Mouse (Mus musculus) kidney, embryonic 14.5 days (tissue): ENCODE results near the gene Ablim1. TPM values are rescaled to one million over a fixed set of nuclear protein-coding genes. Genes with fewer than 3 reads are reported as not detected.

Experiments used
- ATAC-seq: fragments of 200-750 bp; cut with Nextera tagmentation; 2 replicates; pipeline ENCODE4 v1.8.0; 2017; ENCODE audit warnings: moderate number of reproducible peaks, mild to moderate bottlenecking, moderate TSS enrichment, moderate library complexity; ENCODE audit not compliant: low FRiP score, low TSS enrichment
- H3K27ac ChIP-seq: fragments of 300-500 bp; sonication (generic); 2 replicates; pipeline ENCODE4 v1.5.1; 2014; ENCODE audit warnings: low read depth, mild to moderate bottlenecking, low read length, moderate library complexity, mixed read lengths
- H3K27me3 ChIP-seq: fragments of 300-500 bp; sonication (generic); 2 replicates; pipeline ENCODE4 v1.6.1; 2014; ENCODE audit warnings: mild to moderate bottlenecking, low read length; ENCODE audit not compliant: control insufficient read depth, insufficient read depth
- H3K36me3 ChIP-seq: fragments of 300-500 bp; sonication (generic); 2 replicates; pipeline ENCODE4 v1.6.1; 2014; ENCODE audit warnings: low read length, mixed read lengths; ENCODE audit not compliant: control insufficient read depth, insufficient read depth
- H3K4me1 ChIP-seq: fragments of 300-500 bp; sonication (generic); 2 replicates; pipeline ENCODE4 v1.6.1; 2014; ENCODE audit warnings: low read length, mixed read lengths; ENCODE audit not compliant: control insufficient read depth, insufficient read depth
- H3K4me2 ChIP-seq: fragments of 300-500 bp; sonication (generic); replicated peaks from 2 replicates; pipeline ENCODE4 v1.6.1; 2014; ENCODE audit warnings: low read depth, mild to moderate bottlenecking, low read length
- H3K4me3 ChIP-seq: fragments of 300-500 bp; sonication (generic); 2 replicates; pipeline ENCODE4 v1.5.1; 2014; ENCODE audit warnings: mild to moderate bottlenecking, low read length
- H3K9ac ChIP-seq: fragments of 300-500 bp; sonication (generic); 2 replicates; pipeline ENCODE4 v1.6.1; 2014; ENCODE audit warnings: low read depth, mild to moderate bottlenecking, low read length, moderate library complexity
- H3K9me3 ChIP-seq: fragments of 300-500 bp; sonication (generic); 2 replicates; pipeline ENCODE4 v1.6.1; 2016; ENCODE audit warnings: low read length; ENCODE audit not compliant: control insufficient read depth
- WGBS: fragments of 180-500 bp; shearing (Covaris S2); extraction: QIAGEN DNeasy Blood & Tissue Kit; methylation state at CpG from one replicate; pipeline ENCODE4 v1.1.7; 2014; 5-methylcytosine and 5-hydroxymethylcytosine counted together
- polyA plus RNA-seq: library from polyadenylated mRNA; unstranded; fragments of >200 nt; fragmentation: Nextera tagmentation; extraction: Ambion mirVana; gene quantifications from 2 replicates; pipeline ENCODE4 v1.2.1, GENCODE M21; 2014

Gene Ablim1
- polyA plus RNA-seq, 1 experiment from 2014 or later = 36.0 TPM

DNA sequence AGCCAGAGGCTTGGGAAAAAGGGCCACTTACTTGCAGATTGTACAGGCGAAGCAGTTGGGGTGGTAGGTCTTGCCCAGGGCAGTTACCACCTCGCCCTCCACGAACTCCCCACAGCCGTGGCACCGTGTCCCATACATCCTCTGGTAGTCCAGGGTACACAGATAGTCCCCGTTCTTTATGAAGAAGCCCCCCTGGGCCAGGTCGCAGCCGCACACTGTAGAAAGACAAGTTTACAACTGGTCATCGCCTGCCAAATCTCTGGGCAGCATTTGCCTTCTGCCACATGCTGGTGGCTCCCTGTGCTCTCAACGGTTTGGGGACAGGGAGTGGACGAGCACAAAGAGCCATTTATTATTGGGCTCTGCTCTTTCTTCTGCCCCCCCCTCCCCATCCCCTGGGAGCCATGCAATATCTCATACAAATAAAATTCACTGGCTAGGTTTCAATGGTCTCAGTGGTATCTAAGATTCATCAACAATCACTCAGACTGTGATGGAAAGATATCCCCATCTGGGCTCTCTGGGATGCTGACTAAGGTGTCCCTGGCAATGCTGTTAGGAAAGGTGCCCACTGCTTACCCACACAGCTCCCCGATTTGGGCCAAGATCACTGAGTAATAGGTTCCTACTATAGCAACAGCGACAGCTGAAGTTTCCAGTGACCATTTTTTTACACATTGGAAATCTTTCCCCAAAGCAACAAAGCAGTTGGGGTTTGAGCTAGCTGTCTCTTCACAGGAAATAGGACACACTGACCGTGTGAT, 159.4 kb downstream of the Ablim1 start:
- Histone ChIP-seq H3K9ac (no peak overlapping the region), H3K4me1 (0 out of 2 replicates have a peak, but pooled peaks cover 3% of the 10 kb centered on the region), H3K9me3 (no peaks in the 10 kb centered on the region), H3K36me3 (no peaks in the 10 kb centered on the region), H3K27me3 (no peaks in the 10 kb centered on the region), H3K4me2 (no peak overlapping the region), H3K27ac (no peak overlapping the region), H3K4me3 (no peak overlapping the region)
- 80% methylated on average over 14 of the region's 14 CpGs for WGBS
- no peak for ATAC-seq

DNA sequence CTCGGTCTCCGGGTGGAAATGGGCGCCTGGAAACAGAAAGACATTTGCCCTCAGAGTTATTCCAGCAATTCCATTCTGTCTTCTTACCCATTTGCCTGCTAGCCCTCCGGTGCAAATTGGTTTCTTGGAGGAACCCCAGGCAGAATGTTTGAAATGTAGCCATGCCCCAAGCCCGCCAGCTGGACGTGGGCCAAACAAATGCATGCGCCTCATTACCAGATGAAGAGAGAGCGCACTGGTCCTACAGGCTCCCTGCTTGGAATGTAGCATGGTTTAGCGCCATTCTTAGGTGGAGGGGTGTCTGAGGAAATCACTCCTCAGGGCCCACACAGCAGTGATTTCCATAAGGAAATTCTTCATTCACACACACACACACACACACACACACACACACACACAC, 162.4 kb downstream of the Ablim1 start:
- Histone ChIP-seq H3K27me3 (no peaks in the 10 kb centered on the region), H3K27ac (no peak overlapping the region), H3K4me1 (0 out of 2 replicates have a peak, but pooled peaks cover 3% of the 10 kb centered on the region), H3K4me2 (no peak overlapping the region), H3K4me3 (no peak overlapping the region), H3K9ac (no peak overlapping the region), H3K36me3 (no peaks in the 10 kb centered on the region), H3K9me3 (no peaks in the 10 kb centered on the region)
- WGBS = 59% methylated on average over 9 of the region's 9 CpGs
- ATAC-seq = no peak

DNA sequence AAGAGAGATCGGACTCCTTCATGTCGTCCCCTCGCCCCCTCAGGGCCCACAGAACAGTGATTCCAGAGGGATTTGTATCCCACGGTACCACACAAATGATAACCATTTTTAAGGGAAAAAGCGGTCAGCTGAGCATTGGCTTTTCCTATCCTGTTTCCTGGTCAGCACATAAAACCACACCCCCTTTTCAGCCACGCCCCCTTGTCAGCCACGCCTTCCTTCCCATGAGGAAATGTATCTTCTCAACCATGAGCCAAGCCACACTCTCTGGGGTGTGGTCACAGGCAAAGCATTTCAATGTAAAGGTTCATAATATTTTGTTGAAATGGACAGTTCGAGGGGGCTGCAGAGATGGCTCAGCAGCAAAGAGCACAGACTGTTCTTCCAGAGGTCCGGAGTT, 163.2 kb downstream of the Ablim1 start:
- Histone ChIP-seq H3K9ac (no peak overlapping the region), H3K27ac (no peak overlapping the region), H3K9me3 (no peaks in the 10 kb centered on the region), H3K4me1 (peaks cover 7% of the 10 kb centered on the region; the same call in 1 of the 2 replicates), H3K4me2 (no peak overlapping the region), H3K4me3 (no peak overlapping the region), H3K36me3 (no peaks in the 10 kb centered on the region), H3K27me3 (no peaks in the 10 kb centered on the region)
- 86% methylated on average over 9 of the region's 9 CpGs for WGBS
- ATAC-seq = no peak

DNA sequence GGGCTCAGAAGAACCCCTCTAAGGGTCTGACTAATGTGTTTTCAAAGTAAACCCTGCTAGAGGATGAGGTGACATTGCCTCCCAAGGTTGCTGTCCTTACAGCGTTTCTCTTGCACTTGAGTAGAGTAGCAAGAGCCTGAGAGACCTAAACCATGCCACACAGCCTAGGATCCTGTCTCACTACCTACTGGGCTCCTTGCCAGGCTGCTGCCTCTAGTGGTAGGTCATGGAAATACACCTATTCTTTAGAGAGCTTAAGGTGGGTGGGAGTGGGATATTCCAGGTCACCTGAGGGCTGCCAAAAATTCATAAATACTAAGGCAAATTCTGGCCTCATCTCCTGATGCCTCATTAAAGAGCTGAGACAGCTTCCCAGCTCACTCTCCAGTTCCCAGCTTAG, 164.4 kb downstream of the Ablim1 start:
- Histone ChIP-seq H3K4me3 (no peak overlapping the region), H3K36me3 (no peaks in the 10 kb centered on the region), H3K9ac (no peak overlapping the region), H3K4me1 (peaks cover 9% of the 10 kb centered on the region; the same call in 1 of the 2 replicates), H3K4me2 (no peak overlapping the region), H3K27ac (no peak overlapping the region), H3K9me3 (no peaks in the 10 kb centered on the region), H3K27me3 (no peaks in the 10 kb centered on the region)
- WGBS = 43% methylated on average over 1 of the region's 1 CpGs
- ATAC-seq = 0 out of 2 replicates have a peak, but pooled peaks have one; percentile 22

DNA sequence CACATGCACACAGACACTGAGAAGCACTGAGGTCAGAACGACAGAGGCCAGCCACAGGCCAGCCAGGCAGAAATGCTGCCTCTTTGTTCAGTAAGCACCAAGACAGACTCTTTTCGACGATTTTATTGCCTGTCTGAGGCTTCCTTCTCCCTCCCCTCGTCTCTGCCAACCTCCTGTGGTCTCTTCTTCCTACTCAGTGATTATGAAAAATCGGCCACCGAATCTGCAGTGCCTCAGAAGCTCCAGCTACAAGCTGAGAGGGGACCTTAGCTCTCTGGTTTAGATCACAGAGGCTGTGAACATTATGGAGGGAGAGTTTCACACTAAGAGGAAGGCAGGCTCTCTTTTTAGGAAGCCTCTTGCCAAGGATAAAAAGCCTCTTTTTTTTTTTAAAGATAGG, 167.0 kb downstream of the Ablim1 start:
- 13% methylated on average over 6 of the region's 6 CpGs for WGBS
- no peak overlapping the region for H3K27ac ChIP-seq

DNA sequence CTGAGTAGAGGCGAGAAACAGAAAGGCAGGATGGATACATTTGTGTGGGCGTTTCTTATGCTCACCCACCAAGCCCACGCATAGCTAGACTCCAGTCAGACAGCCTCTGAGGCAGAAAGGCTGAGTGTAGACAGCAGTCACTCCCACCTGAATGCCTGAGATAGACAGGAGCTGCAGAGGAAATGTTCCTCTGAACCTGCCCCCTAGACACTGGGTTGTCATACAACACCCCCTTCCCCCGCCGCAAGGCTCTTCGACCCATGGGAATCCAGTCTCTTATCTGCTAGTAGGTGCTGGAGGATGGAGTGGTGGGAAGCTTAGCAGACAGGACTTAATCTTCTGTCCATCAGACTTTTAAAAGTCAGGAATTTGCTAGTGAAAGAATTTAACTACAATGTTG, 167.8 kb downstream of the Ablim1 start:
- Histone ChIP-seq H3K4me2 (no peak overlapping the region), H3K36me3 (no peaks in the 10 kb centered on the region), H3K27ac (no peak overlapping the region), H3K4me3 (no peak overlapping the region), H3K9me3 (no peaks in the 10 kb centered on the region), H3K27me3 (no peaks in the 10 kb centered on the region), H3K9ac (no peak overlapping the region), H3K4me1 (peaks cover 6% of the 10 kb centered on the region; the same call in 1 of the 2 replicates)
- ATAC-seq = no peak
- WGBS = 46% methylated on average over 6 of the region's 6 CpGs

More for the DNA sequence above, 167.0 kb downstream of the Ablim1 start:
- no peaks in the 10 kb centered on the region for H3K9me3 ChIP-seq
- no peak overlapping the region for H3K4me2 ChIP-seq
- H3K36me3 ChIP-seq = no peaks in the 10 kb centered on the region
- no peak for ATAC-seq
- H3K9ac ChIP-seq = no peak overlapping the region
- H3K4me3 ChIP-seq = no peak overlapping the region
- no peaks in the 10 kb centered on the region for H3K27me3 ChIP-seq
- H3K4me1 ChIP-seq = peaks cover 6% of the 10 kb centered on the region; the same call in 1 of the 2 replicates

DNA sequence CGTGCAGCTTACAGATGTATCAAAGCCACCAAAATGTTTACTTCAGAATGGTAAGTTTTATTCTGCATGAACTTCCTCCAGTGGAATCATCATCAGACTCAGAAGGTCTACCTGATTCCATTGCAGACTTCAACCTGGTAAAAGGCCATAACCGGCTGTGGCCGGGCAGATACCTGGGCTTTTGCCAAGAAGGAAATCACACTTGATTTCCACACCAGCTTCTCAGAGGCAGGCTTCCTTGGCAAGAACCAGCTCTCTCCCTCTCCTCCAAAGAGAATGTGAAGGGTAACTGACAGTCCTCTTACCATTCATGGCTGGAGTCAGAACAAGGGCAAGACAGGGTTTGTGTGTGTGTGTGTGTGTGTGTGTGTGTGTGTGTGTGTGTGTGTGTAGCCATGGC, 171.1 kb downstream of the Ablim1 start:
- Histone ChIP-seq H3K4me1 (peaks cover 6% of the 10 kb centered on the region; the same call in 1 of the 2 replicates), H3K27ac (no peak overlapping the region), H3K9me3 (no peaks in the 10 kb centered on the region), H3K4me2 (no peak overlapping the region), H3K9ac (no peak overlapping the region), H3K27me3 (no peaks in the 10 kb centered on the region), H3K36me3 (no peaks in the 10 kb centered on the region), H3K4me3 (no peak overlapping the region)
- WGBS = 83% methylated on average over 3 of the region's 3 CpGs
- ATAC-seq = no peak

DNA sequence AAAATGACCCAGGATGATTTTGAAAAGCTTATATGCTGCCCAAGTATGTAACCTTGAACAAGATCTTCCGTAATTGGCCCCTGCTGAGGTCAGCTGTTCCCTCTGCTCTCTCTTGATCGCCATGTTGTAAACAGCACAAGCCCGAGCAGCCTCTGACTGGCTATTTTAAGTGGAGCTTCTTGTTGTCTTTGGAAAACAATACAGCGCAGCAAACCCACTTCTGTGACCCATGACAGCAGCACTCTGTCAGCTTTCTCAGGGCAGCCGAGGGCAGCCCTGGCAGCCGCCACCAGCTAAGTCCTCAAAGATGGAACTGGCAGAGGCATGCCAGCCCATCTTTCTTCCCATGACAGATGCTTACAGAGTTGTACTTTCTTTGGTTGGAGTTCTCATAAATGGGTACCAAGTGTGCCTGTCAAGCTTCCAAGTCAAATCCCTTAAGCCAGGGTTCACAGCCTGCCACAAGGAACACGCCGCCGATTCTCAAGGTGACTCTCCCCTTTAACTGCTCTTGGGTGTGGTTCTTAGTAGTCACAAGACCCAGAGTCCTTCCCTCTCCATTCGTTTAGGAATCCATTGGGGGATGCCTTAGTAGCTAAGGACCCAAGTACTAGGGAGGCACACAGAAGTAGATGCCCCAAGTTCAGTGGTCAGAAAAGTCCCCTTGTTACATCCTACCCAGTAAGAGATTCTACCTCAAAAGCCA, 172.8 kb downstream of the Ablim1 start:
- WGBS = 60% methylated on average over 10 of the region's 10 CpGs
- no peak overlapping the region for H3K4me2 ChIP-seq
- no peak overlapping the region for H3K27ac ChIP-seq
- peaks cover 5% of the 10 kb centered on the region; the same call in 1 of the 2 replicates for H3K4me1 ChIP-seq
- peak; percentile 56; the same call in 1 of the 2 replicates for ATAC-seq
- no peaks in the 10 kb centered on the region for H3K9me3 ChIP-seq
- H3K4me3 ChIP-seq = no peak overlapping the region
- H3K27me3 ChIP-seq = no peaks in the 10 kb centered on the region
- no peaks in the 10 kb centered on the region for H3K36me3 ChIP-seq
- no peak overlapping the region for H3K9ac ChIP-seq

DNA sequence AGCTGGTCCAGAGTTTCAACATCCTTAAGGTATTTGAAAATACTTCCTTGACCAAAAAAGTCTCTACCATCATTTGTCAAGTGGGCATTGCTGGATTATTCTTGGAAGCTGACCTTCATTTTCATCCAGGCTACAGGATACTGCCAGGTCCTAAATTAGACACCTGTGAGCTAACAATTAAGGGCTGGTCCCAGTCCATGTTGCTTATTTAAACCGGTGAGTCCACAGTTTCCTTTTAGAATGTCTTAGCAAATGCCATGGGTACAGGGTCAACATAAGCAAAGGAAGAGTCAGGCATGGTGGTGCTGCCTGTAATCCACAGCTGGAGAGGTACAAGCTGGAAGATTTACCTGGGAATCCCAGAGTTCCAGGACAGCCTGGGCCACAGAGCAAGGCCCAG, 173.8 kb downstream of the Ablim1 start:
- no peak for ATAC-seq
- 74% methylated on average over 1 of the region's 1 CpGs for WGBS
- Histone ChIP-seq H3K9me3 (no peaks in the 10 kb centered on the region), H3K36me3 (no peaks in the 10 kb centered on the region), H3K27me3 (no peaks in the 10 kb centered on the region), H3K4me3 (no peak overlapping the region), H3K4me1 (no peaks in the 10 kb centered on the region), H3K4me2 (no peak overlapping the region), H3K27ac (no peak overlapping the region), H3K9ac (no peak overlapping the region)
